Mouse (Mus musculus): ENCODE results near the gene Osbpl8.

DNA sequence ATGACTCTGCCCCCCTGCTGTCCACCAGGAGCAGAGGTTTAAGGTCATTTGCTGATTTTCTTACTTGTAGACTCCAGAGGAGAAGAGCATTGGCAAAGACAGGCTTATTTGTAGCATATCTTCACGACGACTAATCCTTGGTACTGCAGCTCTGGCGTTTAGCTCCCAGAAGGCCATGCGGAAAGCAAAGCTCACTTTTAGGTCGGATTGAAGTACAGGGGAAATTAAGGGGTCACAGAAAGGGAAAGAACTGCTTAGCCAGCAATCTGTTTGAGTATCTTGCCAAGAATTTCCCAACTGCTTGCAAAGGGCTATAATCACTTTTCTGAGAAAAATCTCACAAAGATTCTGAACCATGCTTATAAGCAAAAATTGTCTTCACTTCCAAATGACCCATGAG is 14.8 kb upstream of the Osbpl8 start:
- no peak for TF ChIP-seq CTCF (IDR thresholded peaks at IDR 0.05; ENCODE audit: low read depth)
- TF ChIP-seq EP300 (IDR thresholded peaks at IDR 0.05; ENCODE audit: low read depth): no peak
